Mouse (Mus musculus) liver, embryonic 14.5 days (tissue): ENCODE measurements around the gene Fxyd7.

Source experiments
- CTCF ChIP-seq: IDR thresholded peaks from 2 replicates; pipeline ENCODE4 v1.5.1; 2016; ENCODE audit warnings: antibody characterized with exemption, low read depth, control low read depth
- EP300 ChIP-seq: IDR thresholded peaks from 2 replicates; pipeline ENCODE4 v1.6.1; 2016; ENCODE audit warnings: antibody characterized with exemption, low read depth

GRCm38 (mm10) chr7:31077470-31077869 lies 26.2 kb upstream of the Fxyd7 start:
- TF ChIP-seq EP300 (no peak), CTCF (no peak)
